Mouse (Mus musculus) megakaryocyte, embryonic 14.5 days (primary cell): ENCODE data around the gene Etnk2.

Experiments
- FLI1 ChIP-seq: IDR thresholded peaks from 2 replicates; pipeline ENCODE4 v1.6.1; 2012; ENCODE audit warnings: low read length, inconsistent platforms, mixed read lengths
- GATA1 ChIP-seq: IDR thresholded peaks from 3 replicates; pipeline ENCODE4 v1.6.1; 2012; ENCODE audit warnings: mixed read lengths, low read length, inconsistent platforms, borderline replicate concordance

DNA sequence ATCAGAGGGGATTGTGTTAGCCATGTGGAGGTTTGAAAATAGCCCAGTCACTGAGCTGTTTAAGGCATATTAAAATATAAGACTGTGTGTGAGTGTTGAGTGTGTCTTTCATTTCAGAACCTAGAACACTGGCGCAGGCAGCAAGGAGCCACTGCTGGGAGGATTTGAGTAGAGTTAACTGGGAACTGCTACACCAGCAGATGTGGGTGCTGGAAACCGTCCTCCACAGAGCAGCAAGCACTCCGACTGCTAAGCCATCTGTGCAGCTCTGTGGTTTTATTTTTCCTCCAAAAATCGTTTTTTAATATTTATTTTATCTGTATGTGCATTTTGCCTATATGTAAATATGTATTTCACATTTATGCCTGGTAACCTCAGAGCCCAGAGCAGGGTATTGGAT is 31.3 kb downstream of the Etnk2 start:
- TF ChIP-seq GATA1 (no peak), FLI1 (no peak)
